Mouse (Mus musculus): Measurements from ENCODE around the gene Avpi1. TPM values are rescaled to one million over a fixed set of nuclear protein-coding genes. Genes with fewer than 3 reads are reported as not detected.
A peak's percentile ranks its signal among the peaks of the same experiment; 100 is the strongest.
"Not testable (repeated sequence)": the region's sequence is repeated elsewhere in the genome, so short reads cannot be mapped to it uniquely, and the experiment has no call there.

Gene Avpi1
- polyA plus RNA-seq, 1 experiment from 2014 or later, result 13.5 TPM

DNA sequence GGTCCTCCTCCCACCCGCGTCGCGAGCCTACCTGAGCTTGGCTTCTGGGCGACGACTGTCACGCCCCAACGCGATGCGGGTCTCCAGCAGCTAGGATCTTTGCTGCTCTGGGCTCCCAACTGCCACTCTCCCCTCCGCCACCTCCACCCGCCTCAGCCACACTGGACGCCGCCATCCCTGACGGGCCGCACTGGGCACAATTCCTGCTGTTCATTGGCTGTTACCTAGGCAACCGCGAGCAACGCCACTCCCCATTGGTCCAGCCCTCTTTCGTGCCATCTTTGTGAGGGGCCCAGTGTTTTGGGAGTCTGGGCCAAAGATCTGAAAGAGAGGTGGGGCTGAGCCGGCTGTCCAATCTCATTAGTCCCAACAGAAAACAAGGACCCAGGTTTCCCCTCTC, 42.7 kb downstream of the Avpi1 start, which contains the start of gene Morn4:
Gene Morn4, minus strand, starts transcription at position 192 of the 400 bp plus-strand sequence.
- Histone ChIP-seq H3K9ac (peak within 1 kb of the TSS; percentile 81), H3K4me3 (peak within 1 kb of the TSS; percentile 79), H3K4me1 (peaks cover 17% of the 10 kb centered on the region), H3K9me3 (replicated peaks) (no peaks in the 10 kb centered on the region), H3K36me3 (no peaks in the 10 kb centered on the region), H3K4me2 (replicated peaks) (peak within 1 kb of the TSS; percentile 93), H3K27ac (peak within 1 kb of the TSS; percentile 49; the same call in 1 of the 2 replicates), H3K27me3 (no peaks in the 10 kb centered on the region)
- ATAC-seq (ENCODE audit: low FRiP score), result peak; percentile 83
- WGBS, result 1% methylated on average over 21 of the region's 21 CpGs

DNA sequence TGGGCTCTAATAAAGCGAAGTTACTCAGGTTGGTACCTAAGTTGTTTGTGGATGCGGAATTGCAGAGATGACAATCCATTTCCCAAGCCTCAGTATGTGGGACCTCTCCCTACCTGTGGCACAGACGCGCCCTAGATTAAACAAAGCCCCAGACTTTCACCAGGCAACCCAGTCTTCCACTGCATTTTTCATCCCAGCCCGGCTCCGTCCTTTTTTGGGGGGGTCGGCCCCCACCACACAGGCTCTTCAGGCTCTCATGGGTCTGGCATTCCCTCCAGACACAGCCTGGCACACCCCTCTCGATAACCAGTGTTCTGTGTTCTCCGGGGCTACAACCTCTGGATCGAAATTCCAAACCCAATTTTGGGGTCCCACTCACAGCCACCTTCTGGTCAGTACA, 43.2 kb downstream of the Avpi1 start:
- peak overlapping the region; percentile 79 for H3K4me3 ChIP-seq
- no peaks in the 10 kb centered on the region for H3K9me3 ChIP-seq (replicated peaks)
- H3K36me3 ChIP-seq, result no peaks in the 10 kb centered on the region
- 8% methylated on average over 10 of the region's 10 CpGs for WGBS
- H3K9ac ChIP-seq, result peak overlapping the region; percentile 81
- ATAC-seq (ENCODE audit: low FRiP score), result no peak; the same call in 1 of the 2 replicates
- no peaks in the 10 kb centered on the region for H3K27me3 ChIP-seq
- H3K4me1 ChIP-seq, result peaks cover 13% of the 10 kb centered on the region
- H3K4me2 ChIP-seq (replicated peaks), result peak overlapping the region; percentile 93
- peak overlapping the region; percentile 49; the same call in 1 of the 2 replicates for H3K27ac ChIP-seq

DNA sequence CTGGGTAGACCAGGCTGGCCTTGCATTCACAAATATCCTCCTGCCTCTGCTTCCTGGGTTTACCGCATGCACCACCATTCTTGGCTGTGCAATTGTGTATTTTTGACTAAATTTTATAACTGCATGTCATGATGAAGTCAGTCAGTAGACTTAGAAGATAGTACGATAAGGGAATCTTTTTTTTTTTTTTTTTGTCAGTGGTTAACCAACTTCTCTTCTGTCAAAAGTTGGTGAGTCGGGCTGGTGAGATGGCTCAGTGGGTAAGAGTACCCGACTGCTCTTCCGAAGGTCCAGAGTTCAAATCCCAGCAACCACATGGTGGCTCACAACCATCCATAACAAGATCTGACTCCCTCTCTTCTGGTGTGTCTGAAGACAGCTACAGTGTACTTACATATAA, 47.2 kb downstream of the Avpi1 start:
- WGBS, result 91% methylated on average over 5 of the region's 5 CpGs
- H3K4me3 ChIP-seq; H3K9ac ChIP-seq; H3K4me1 ChIP-seq; H3K27me3 ChIP-seq; ATAC-seq (ENCODE audit: low FRiP score); H3K27ac ChIP-seq; H3K9me3 ChIP-seq (replicated peaks); H3K4me2 ChIP-seq (replicated peaks): not testable (repeated sequence)
- peaks cover 17% of the 10 kb centered on the region; the same call in 1 of the 2 replicates for H3K36me3 ChIP-seq

DNA sequence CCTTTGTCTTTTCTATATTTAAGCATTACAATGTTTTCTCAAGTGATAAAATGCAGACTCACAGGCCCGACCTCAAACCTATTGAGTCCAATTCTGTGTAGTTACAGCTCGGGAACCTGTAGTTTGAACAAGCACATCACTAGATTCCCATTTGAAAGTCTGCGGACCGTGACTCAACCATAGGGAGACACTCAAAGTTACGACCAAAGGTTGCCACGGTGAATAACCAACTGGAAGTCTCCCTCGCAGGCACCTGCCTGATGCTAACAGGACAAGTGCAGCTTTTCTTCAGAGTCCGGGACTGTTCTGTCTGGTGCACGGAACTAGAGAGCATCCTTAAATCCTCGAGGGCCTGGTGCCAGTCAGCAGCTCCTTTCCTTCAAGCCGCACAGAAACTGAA, 48.4 kb downstream of the Avpi1 start:
- Histone ChIP-seq H3K27me3 (no peaks in the 10 kb centered on the region), H3K9ac (no peak overlapping the region)

DNA sequence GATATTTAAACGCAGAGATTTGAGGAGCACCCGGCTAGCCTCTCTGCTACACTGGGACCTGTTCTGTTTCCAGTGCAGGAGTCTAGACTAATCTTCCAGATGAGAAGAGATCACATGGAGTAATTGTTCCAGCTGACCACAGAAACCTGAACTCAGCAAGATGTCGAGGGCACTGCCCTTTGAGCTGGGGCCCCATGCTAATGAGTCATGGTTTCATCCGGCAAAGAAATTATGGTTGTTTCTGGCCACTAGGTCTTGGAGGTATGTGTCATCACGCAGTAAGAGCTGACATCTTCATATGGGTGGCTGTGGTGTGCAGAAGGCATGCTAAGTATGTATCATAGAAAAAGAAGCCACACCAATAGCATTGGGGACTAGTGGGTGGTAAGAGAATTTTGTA, 48.9 kb downstream of the Avpi1 start:
- peaks cover 3% of the 10 kb centered on the region; the same call in 1 of the 2 replicates for H3K4me1 ChIP-seq
- H3K27ac ChIP-seq, result no peak overlapping the region
- H3K4me3 ChIP-seq, result no peak overlapping the region
- no peak overlapping the region for H3K9ac ChIP-seq
- WGBS, result 80% methylated on average over 5 of the region's 5 CpGs
- no peak overlapping the region for H3K4me2 ChIP-seq (replicated peaks)
- no peaks in the 10 kb centered on the region for H3K9me3 ChIP-seq (replicated peaks)
- no peak for ATAC-seq (ENCODE audit: low FRiP score)
- peaks cover 33% of the 10 kb centered on the region for H3K36me3 ChIP-seq
- H3K27me3 ChIP-seq, result no peaks in the 10 kb centered on the region

More for the DNA sequence above, 48.4 kb downstream of the Avpi1 start:
- ATAC-seq (ENCODE audit: low FRiP score), result no peak
- Histone ChIP-seq H3K4me2 (replicated peaks) (no peak overlapping the region), H3K9me3 (replicated peaks) (no peaks in the 10 kb centered on the region), H3K27ac (no peak overlapping the region), H3K36me3 (peaks cover 28% of the 10 kb centered on the region), H3K4me1 (peaks cover 3% of the 10 kb centered on the region; the same call in 1 of the 2 replicates), H3K4me3 (no peak overlapping the region)
- WGBS, result 81% methylated on average over 11 of the region's 11 CpGs

DNA sequence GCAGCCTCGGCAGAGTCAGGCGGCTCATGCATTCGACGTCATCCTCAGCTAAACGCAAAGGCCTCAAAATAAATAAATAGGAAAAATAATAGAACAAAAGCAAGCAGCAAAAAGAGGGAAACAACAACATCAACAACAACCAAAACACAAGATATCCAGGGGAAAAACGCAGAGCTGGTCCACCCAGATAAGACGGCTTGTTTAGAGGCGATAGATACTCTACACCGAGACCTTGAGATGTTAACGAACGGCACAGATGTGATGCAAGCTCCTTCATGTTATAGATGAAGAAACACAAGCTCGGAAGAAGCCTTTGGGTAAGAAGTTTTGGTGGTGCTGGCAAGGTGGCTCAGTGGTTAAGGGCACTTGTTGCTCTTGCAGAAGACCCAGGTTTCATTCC, 49.9 kb downstream of the Avpi1 start:
- no peaks in the 10 kb centered on the region for H3K9me3 ChIP-seq (replicated peaks)
- peaks cover 3% of the 10 kb centered on the region; the same call in 1 of the 2 replicates for H3K4me1 ChIP-seq
- no peak overlapping the region for H3K9ac ChIP-seq
- ATAC-seq (ENCODE audit: low FRiP score), result no peak
- peaks cover 43% of the 10 kb centered on the region for H3K36me3 ChIP-seq
- 96% methylated on average over 12 of the region's 12 CpGs for WGBS
- H3K27ac ChIP-seq, result no peak overlapping the region
- no peak overlapping the region for H3K4me3 ChIP-seq
- no peak overlapping the region for H3K4me2 ChIP-seq (replicated peaks)
- no peaks in the 10 kb centered on the region for H3K27me3 ChIP-seq

DNA sequence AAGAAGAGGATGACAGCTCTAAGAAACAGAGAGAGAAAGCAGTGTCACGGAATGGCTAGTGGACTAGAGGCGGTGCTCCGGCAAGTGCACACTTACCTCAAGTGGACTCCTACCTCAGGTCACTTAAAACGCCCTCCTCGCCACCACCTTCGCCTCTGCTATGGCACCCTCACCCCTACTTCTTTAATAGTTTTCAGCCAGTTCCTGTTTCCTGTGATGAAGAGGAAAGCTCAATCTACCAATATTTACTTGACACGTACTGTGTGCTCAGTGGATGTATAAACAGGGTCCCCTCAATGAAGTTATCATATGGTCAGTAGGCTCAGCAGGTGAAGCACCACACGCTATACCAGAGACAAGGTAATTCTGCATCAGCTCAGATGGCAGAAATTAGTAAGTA, 50.3 kb downstream of the Avpi1 start:
- WGBS, result 93% methylated on average over 8 of the region's 8 CpGs
- peaks cover 45% of the 10 kb centered on the region for H3K36me3 ChIP-seq

DNA sequence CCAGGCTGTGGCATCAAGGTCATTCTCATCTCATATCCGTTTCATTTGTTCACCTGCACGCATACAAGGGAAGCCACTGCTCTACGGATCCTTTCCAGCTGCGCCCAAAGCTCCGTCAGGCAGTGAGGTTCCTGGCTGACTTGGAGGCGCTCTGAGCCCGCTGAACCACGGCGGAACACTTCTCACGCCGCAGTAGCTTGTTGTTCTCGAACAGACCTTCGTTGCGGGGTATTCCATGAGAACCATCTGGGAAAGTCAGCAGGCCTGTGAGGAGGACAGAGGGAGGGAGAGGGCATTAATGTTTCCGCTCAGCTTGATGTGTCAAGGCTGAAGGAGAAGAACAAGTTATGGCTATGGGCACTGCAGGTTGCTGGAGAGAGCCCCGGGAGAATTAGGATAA, 52.9 kb downstream of the Avpi1 start:
- Histone ChIP-seq H3K9me3 (replicated peaks) (no peaks in the 10 kb centered on the region), H3K4me1 (peaks cover 3% of the 10 kb centered on the region; the same call in 1 of the 2 replicates), H3K27ac (no peak overlapping the region), H3K36me3 (peaks cover 45% of the 10 kb centered on the region), H3K4me3 (no peak overlapping the region), H3K9ac (no peak overlapping the region), H3K27me3 (no peaks in the 10 kb centered on the region), H3K4me2 (replicated peaks) (no peak overlapping the region)
- ATAC-seq (ENCODE audit: low FRiP score), result no peak
- 83% methylated on average over 16 of the region's 16 CpGs for WGBS

More for the DNA sequence above, 50.3 kb downstream of the Avpi1 start:
- Histone ChIP-seq H3K9me3 (replicated peaks) (no peaks in the 10 kb centered on the region), H3K4me2 (replicated peaks) (no peak overlapping the region), H3K4me1 (peaks cover 3% of the 10 kb centered on the region; the same call in 1 of the 2 replicates), H3K27ac (no peak overlapping the region), H3K4me3 (no peak overlapping the region), H3K27me3 (no peaks in the 10 kb centered on the region), H3K9ac (no peak overlapping the region)
- no peak for ATAC-seq (ENCODE audit: low FRiP score)

DNA sequence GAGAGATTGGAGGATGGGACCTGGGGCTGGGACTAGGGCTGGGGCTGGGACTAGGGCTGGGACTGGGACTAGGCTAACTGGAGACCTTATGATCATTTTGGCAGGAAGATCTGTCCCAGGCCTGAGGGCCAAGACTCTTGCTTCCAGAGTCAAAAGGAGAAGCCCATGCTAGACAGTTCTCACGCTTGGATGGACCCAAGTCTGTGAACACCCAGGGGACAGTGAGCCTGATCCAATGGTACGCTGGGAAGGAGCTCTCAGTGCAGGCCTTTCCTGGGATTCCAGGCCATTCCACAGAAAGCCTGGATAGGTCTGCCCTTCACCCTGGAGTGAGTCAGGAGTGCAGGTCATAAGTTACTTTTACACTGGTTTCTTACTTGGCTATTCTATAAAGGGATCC, 53.8 kb downstream of the Avpi1 start:
- ATAC-seq (ENCODE audit: low FRiP score), result no peak
- no peak overlapping the region for H3K9ac ChIP-seq
- H3K36me3 ChIP-seq, result peaks cover 45% of the 10 kb centered on the region
- H3K4me1 ChIP-seq, result no peaks in the 10 kb centered on the region
- no peak overlapping the region for H3K4me3 ChIP-seq
- WGBS, result 76% methylated on average over 2 of the region's 2 CpGs
- no peak overlapping the region for H3K27ac ChIP-seq
- H3K4me2 ChIP-seq (replicated peaks), result no peak overlapping the region
- H3K27me3 ChIP-seq, result no peaks in the 10 kb centered on the region
- no peaks in the 10 kb centered on the region for H3K9me3 ChIP-seq (replicated peaks)

Other genes starting within 250 kb of the Avpi1 start
- 18.3 and 20.9 TPM in 2 replicates for gene Rrp12, start 232.9 kb downstream of the Avpi1 start, polyA plus RNA-seq (2016; fragmentation: Nextera tagmentation; extraction: Ambion mirVana)
- gene Pgam1, start 217.1 kb downstream of the Avpi1 start, polyA plus RNA-seq (2016; fragmentation: Nextera tagmentation; extraction: Ambion mirVana), result 514 and 546 TPM in 2 replicates
- gene Exosc1, start 195.6 kb downstream of the Avpi1 start, polyA plus RNA-seq (2016; fragmentation: Nextera tagmentation; extraction: Ambion mirVana), result 63.1 and 64.4 TPM in 2 replicates
- gene Zdhhc16, start 195.6 kb downstream of the Avpi1 start, polyA plus RNA-seq (2016; fragmentation: Nextera tagmentation; extraction: Ambion mirVana), result 75.8 and 76.4 TPM in 2 replicates
- gene Mms19, start 147.9 kb downstream of the Avpi1 start, polyA plus RNA-seq (2016; fragmentation: Nextera tagmentation; extraction: Ambion mirVana), result 33.1 and 39.0 TPM in 2 replicates
- gene Ubtd1, start 147.3 kb downstream of the Avpi1 start, polyA plus RNA-seq (2016; fragmentation: Nextera tagmentation; extraction: Ambion mirVana), result 15.9 and 16.2 TPM in 2 replicates
- gene Ankrd2, start 93.1 kb downstream of the Avpi1 start, polyA plus RNA-seq (2016; fragmentation: Nextera tagmentation; extraction: Ambion mirVana), result not detected in 2 replicates
- gene Hoga1, start 83.4 kb downstream of the Avpi1 start, polyA plus RNA-seq (2016; fragmentation: Nextera tagmentation; extraction: Ambion mirVana), result 1.1 and 1.3 TPM in 2 replicates
- not detected in 2 replicates for gene 4933411K16Rik, start 76.8 kb downstream of the Avpi1 start, polyA plus RNA-seq (2016; fragmentation: Nextera tagmentation; extraction: Ambion mirVana)
- gene Morn4, start 42.7 kb downstream of the Avpi1 start, polyA plus RNA-seq (2016; fragmentation: Nextera tagmentation; extraction: Ambion mirVana), result 81.4 and 83.5 TPM in 2 replicates
- gene Pi4k2a, start 38.6 kb downstream of the Avpi1 start, polyA plus RNA-seq (2016; fragmentation: Nextera tagmentation; extraction: Ambion mirVana), result 35.3 and 39.4 TPM in 2 replicates
- 9.7 and 11.6 TPM in 2 replicates for gene Marveld1, start 18.3 kb upstream of the Avpi1 start, polyA plus RNA-seq (2016; fragmentation: Nextera tagmentation; extraction: Ambion mirVana)
- 53.6 and 55.2 TPM in 2 replicates for gene Zfyve27, start 34.9 kb upstream of the Avpi1 start, polyA plus RNA-seq (2016; fragmentation: Nextera tagmentation; extraction: Ambion mirVana)
- 1.5 and 1.9 TPM in 2 replicates for gene Sfrp5, start 73.2 kb upstream of the Avpi1 start, polyA plus RNA-seq (2016; fragmentation: Nextera tagmentation; extraction: Ambion mirVana)
- 11.5 and 11.6 TPM in 2 replicates for gene Golga7b, start 118.5 kb upstream of the Avpi1 start, polyA plus RNA-seq (2016; fragmentation: Nextera tagmentation; extraction: Ambion mirVana)

Measured in hindbrain, embryonic 12.5 days (tissue).